Mouse (Mus musculus): Measurements from ENCODE around the gene Zfp800.

GRCm38 (mm10) chr6:28296306-28296705 is 101.5 kb downstream of the Zfp800 start:
- TF ChIP-seq CTCF (IDR thresholded peaks at IDR 0.05; ENCODE audit: borderline replicate concordance, insufficient read depth, low read length) (no peak), POLR2A (IDR thresholded peaks at IDR 0.05; ENCODE audit: low read depth, low read length) (no peak)

Measured in embryonic fibroblast, embryonic 13.5 days (primary cell).